Mouse (Mus musculus): Measurements from ENCODE around the gene Vmn1r73.

Gene Vmn1r73

DNA sequence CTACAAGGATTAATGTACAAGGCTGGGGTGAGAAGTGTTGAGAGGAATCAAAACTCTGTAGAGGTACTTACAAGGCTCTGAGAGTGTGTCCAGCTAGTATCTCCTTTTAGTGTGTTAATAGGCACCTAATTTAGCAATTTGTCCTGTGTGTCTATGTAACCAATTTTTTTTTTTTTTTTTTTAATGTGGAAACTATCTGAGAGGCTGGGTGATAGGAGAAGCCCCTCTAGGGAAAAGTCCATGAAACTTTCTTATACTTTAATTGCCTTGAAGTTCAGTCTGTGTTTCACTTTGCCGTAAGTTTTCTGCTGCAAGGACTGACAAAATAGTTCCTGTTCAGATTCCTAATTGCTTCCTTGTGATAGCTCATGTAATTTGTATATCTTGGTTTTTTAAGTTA lies at the start of gene Vmn1r73:
Gene Vmn1r73 (plus strand): TSS at position 301 of the 400 bp plus-strand sequence.
- no peak for DNase-seq (ENCODE audit: low read depth, low spot score)
